Mouse (Mus musculus) midbrain, embryonic 12.5 days (tissue): ENCODE data around the gene Cnpy3. TPM values are rescaled to one million over a fixed set of nuclear protein-coding genes. Genes with fewer than 3 reads are reported as not detected.

Experiments used
- ATAC-seq: fragments of 200-750 bp; cut with Nextera tagmentation; 2 replicates; pipeline ENCODE4 v1.8.0; 2017; ENCODE audit warnings: low read depth, moderate TSS enrichment, moderate library complexity; ENCODE audit not compliant: low FRiP score
- H3K27ac ChIP-seq: fragments of 300-500 bp; sonication (generic); replicated peaks from 2 replicates; pipeline ENCODE4 v1.5.1; 2016; ENCODE audit warnings: mild to moderate bottlenecking
- H3K27me3 ChIP-seq: fragments of 300-500 bp; sonication (generic); 2 replicates; pipeline ENCODE4 v1.6.1; 2016; ENCODE audit warnings: mild to moderate bottlenecking
- H3K36me3 ChIP-seq: fragments of 300-500 bp; sonication (generic); 2 replicates; pipeline ENCODE4 v1.6.1; 2016
- H3K4me1 ChIP-seq: fragments of 300-500 bp; sonication (generic); 2 replicates; pipeline ENCODE4 v1.6.1; 2016
- H3K4me2 ChIP-seq: fragments of 300-500 bp; sonication (generic); replicated peaks from 2 replicates; pipeline ENCODE4 v1.6.1; 2016; ENCODE audit warnings: mild to moderate bottlenecking, moderate library complexity
- H3K4me3 ChIP-seq: fragments of 300-500 bp; sonication (generic); 2 replicates; pipeline ENCODE4 v1.5.1; 2016; ENCODE audit warnings: mild to moderate bottlenecking
- H3K9ac ChIP-seq: fragments of 300-500 bp; sonication (generic); replicated peaks from 2 replicates; pipeline ENCODE4 v1.6.1; 2016; ENCODE audit warnings: mild to moderate bottlenecking, moderate library complexity
- H3K9me3 ChIP-seq: fragments of 300-500 bp; sonication (generic); 2 replicates; pipeline ENCODE4 v1.6.1; 2016; ENCODE audit warnings: mild to moderate bottlenecking
- WGBS: fragments of 180-500 bp; shearing (Covaris S2); methylation state at CpG from one replicate; pipeline ENCODE4 v1.1.7; 2016; 5-methylcytosine and 5-hydroxymethylcytosine counted together
- polyA plus RNA-seq: library from polyadenylated mRNA; unstranded; fragments of >200 nt; fragmentation: Nextera tagmentation; extraction: Ambion mirVana; gene quantifications from 2 replicates; pipeline ENCODE4 v1.2.1, GENCODE M21; 2016

The Cnpy3 gene
- polyA plus RNA-seq, 1 experiment from 2014 or later = 54.6 TPM

- no peak for ATAC-seq
- H3K9me3 ChIP-seq = no peaks in the 10 kb centered on the region
- 0 out of 2 replicates have a peak overlapping the region, but pooled peaks have one; percentile 17 for H3K9ac ChIP-seq
- H3K4me2 ChIP-seq = no peak overlapping the region
- H3K4me1 ChIP-seq = no peaks in the 10 kb centered on the region
- peaks cover 23% of the 10 kb centered on the region for H3K27me3 ChIP-seq
- 52% methylated on average over 11 of the region's 11 CpGs for WGBS
- H3K27ac ChIP-seq = no peak overlapping the region
- no peak overlapping the region for H3K4me3 ChIP-seq
- H3K36me3 ChIP-seq = peaks cover 11% of the 10 kb centered on the region; the same call in 1 of the 2 replicates
These were observed 23.5 kb downstream of the Cnpy3 start for GRCm38 (mm10) chr17:46728496-46728895.

GRCm38 (mm10) chr17:46728021-46728420 lies 24.0 kb downstream of the Cnpy3 start:
- WGBS = 42% methylated on average over 6 of the region's 6 CpGs
- no peak for ATAC-seq
- Histone ChIP-seq H3K9ac (no peak overlapping the region), H3K4me3 (no peak overlapping the region), H3K4me2 (no peak overlapping the region), H3K9me3 (no peaks in the 10 kb centered on the region), H3K27me3 (peaks cover 23% of the 10 kb centered on the region), H3K27ac (no peak overlapping the region), H3K4me1 (no peaks in the 10 kb centered on the region), H3K36me3 (peaks cover 16% of the 10 kb centered on the region)

- no peak for ATAC-seq
- Histone ChIP-seq H3K27me3 (peaks cover 23% of the 10 kb centered on the region), H3K9me3 (no peaks in the 10 kb centered on the region), H3K4me2 (no peak overlapping the region), H3K36me3 (peaks cover 20% of the 10 kb centered on the region), H3K4me1 (no peaks in the 10 kb centered on the region), H3K4me3 (no peak overlapping the region), H3K9ac (no peak overlapping the region), H3K27ac (no peak overlapping the region)
- WGBS = 88% methylated on average over 11 of the region's 11 CpGs
These were observed 24.7 kb downstream of the Cnpy3 start for GRCm38 (mm10) chr17:46727271-46727670.

- H3K36me3 ChIP-seq = peaks cover 28% of the 10 kb centered on the region
These were observed 26.0 kb downstream of the Cnpy3 start for GRCm38 (mm10) chr17:46725731-46726645.

GRCm38 (mm10) chr17:46725273-46725672 lies 26.7 kb downstream of the Cnpy3 start:
- Histone ChIP-seq H3K4me3 (no peak overlapping the region), H3K36me3 (peaks cover 34% of the 10 kb centered on the region), H3K9ac (no peak overlapping the region), H3K27ac (no peak overlapping the region), H3K4me1 (no peaks in the 10 kb centered on the region), H3K4me2 (no peak overlapping the region), H3K9me3 (no peaks in the 10 kb centered on the region), H3K27me3 (peaks cover 23% of the 10 kb centered on the region)
- WGBS = 52% methylated on average over 9 of the region's 9 CpGs
- ATAC-seq = 0 out of 2 replicates have a peak, but pooled peaks have one; percentile 34

More at GRCm38 (mm10) chr17:46725731-46726645, 26.0 kb downstream of the Cnpy3 start:
- Histone ChIP-seq H3K27ac (no peak overlapping the region), H3K9ac (no peak overlapping the region), H3K4me1 (no peaks in the 10 kb centered on the region), H3K4me2 (no peak overlapping the region), H3K9me3 (no peaks in the 10 kb centered on the region), H3K27me3 (peaks cover 23% of the 10 kb centered on the region), H3K4me3 (no peak overlapping the region)
- no peak for ATAC-seq
- 92% methylated on average over 26 of the region's 26 CpGs for WGBS

- Histone ChIP-seq H3K4me3 (no peak overlapping the region), H3K4me2 (no peak overlapping the region), H3K9ac (no peak overlapping the region), H3K36me3 (peaks cover 34% of the 10 kb centered on the region), H3K9me3 (no peaks in the 10 kb centered on the region), H3K4me1 (no peaks in the 10 kb centered on the region), H3K27me3 (peaks cover 18% of the 10 kb centered on the region), H3K27ac (no peak overlapping the region)
- ATAC-seq = no peak
- WGBS = 88% methylated on average over 16 of the region's 20 CpGs
These were observed 27.4 kb downstream of the Cnpy3 start for GRCm38 (mm10) chr17:46724477-46725084.

- Histone ChIP-seq H3K36me3 (peaks cover 44% of the 10 kb centered on the region), H3K9me3 (no peaks in the 10 kb centered on the region), H3K27ac (no peak overlapping the region), H3K4me2 (no peak overlapping the region), H3K4me3 (no peak overlapping the region), H3K4me1 (no peaks in the 10 kb centered on the region), H3K27me3 (no peaks in the 10 kb centered on the region), H3K9ac (no peak overlapping the region)
- no peak for ATAC-seq
- 84% methylated on average over 7 of the region's 7 CpGs for WGBS
These were observed 30.9 kb downstream of the Cnpy3 start for GRCm38 (mm10) chr17:46721077-46721476.

- Histone ChIP-seq H3K27ac (no peak overlapping the region), H3K4me3 (no peak overlapping the region), H3K4me1 (peaks cover 19% of the 10 kb centered on the region), H3K9ac (no peak overlapping the region), H3K4me2 (no peak overlapping the region), H3K9me3 (no peaks in the 10 kb centered on the region), H3K27me3 (no peaks in the 10 kb centered on the region), H3K36me3 (peaks cover 36% of the 10 kb centered on the region)
- 96% methylated on average over 11 of the region's 11 CpGs for WGBS
- no peak for ATAC-seq
These were observed 37.1 kb downstream of the Cnpy3 start for GRCm38 (mm10) chr17:46714756-46715481.

- Histone ChIP-seq H3K4me3 (no peak overlapping the region), H3K4me2 (no peak overlapping the region), H3K4me1 (peaks cover 19% of the 10 kb centered on the region), H3K9me3 (no peaks in the 10 kb centered on the region), H3K27ac (no peak overlapping the region), H3K27me3 (no peaks in the 10 kb centered on the region), H3K9ac (no peak overlapping the region), H3K36me3 (peaks cover 36% of the 10 kb centered on the region)
- ATAC-seq = no peak
- WGBS = 91% methylated on average over 9 of the region's 9 CpGs
These were observed 38.2 kb downstream of the Cnpy3 start for GRCm38 (mm10) chr17:46713849-46714248.

- no peak for ATAC-seq
- WGBS = 81% methylated on average over 7 of the region's 7 CpGs
- Histone ChIP-seq H3K9ac (peak overlapping the region; percentile 92), H3K27me3 (no peaks in the 10 kb centered on the region), H3K4me3 (peak overlapping the region; percentile 94), H3K27ac (no peak overlapping the region), H3K9me3 (no peaks in the 10 kb centered on the region), H3K4me1 (peaks cover 19% of the 10 kb centered on the region), H3K36me3 (peaks cover 36% of the 10 kb centered on the region), H3K4me2 (peak overlapping the region; percentile 100)
These were observed 39.6 kb downstream of the Cnpy3 start for GRCm38 (mm10) chr17:46712442-46712841.

- peak overlapping the region; percentile 94 for H3K4me3 ChIP-seq
- no peaks in the 10 kb centered on the region for H3K9me3 ChIP-seq
- peaks cover 19% of the 10 kb centered on the region for H3K4me1 ChIP-seq
- peak overlapping the region; percentile 100 for H3K4me2 ChIP-seq
- peak overlapping the region; percentile 68 for H3K27ac ChIP-seq
- under 1% methylated on average over 51 of the region's 76 CpGs for WGBS
- peaks cover 33% of the 10 kb centered on the region for H3K36me3 ChIP-seq
- ATAC-seq = no peak; the same call in 1 of the 2 replicates
- peak overlapping the region; percentile 92 for H3K9ac ChIP-seq
- H3K27me3 ChIP-seq = no peaks in the 10 kb centered on the region
These were observed 40.3 kb downstream of the Cnpy3 start for GRCm38 (mm10) chr17:46711612-46712271.
